Mouse (Mus musculus) heart, postnatal 0 days (tissue): ENCODE data around the gene Prph2. TPM values are rescaled to one million over a fixed set of nuclear protein-coding genes. Genes with fewer than 3 reads are reported as not detected.

Source experiments
- ATAC-seq: fragments of 200-750 bp; cut with Nextera tagmentation; 2 replicates; pipeline ENCODE4 v1.8.0; 2017; ENCODE audit warnings: low read depth, moderate number of reproducible peaks, moderate library complexity; ENCODE audit not compliant: insufficient read depth
- DNase-seq: peaks from one replicate; pipeline ENCODE4 v3.0.0-alpha.2; 2016; ENCODE audit warnings: low spot score
- H3K27ac ChIP-seq: fragments of 300-500 bp; sonication (generic); 2 replicates; pipeline ENCODE4 v1.5.1; 2014; ENCODE audit warnings: low read depth, mild to moderate bottlenecking
- H3K27me3 ChIP-seq: fragments of 300-500 bp; sonication (generic); 2 replicates; pipeline ENCODE4 v1.6.1; 2014; ENCODE audit warnings: low read length, mixed read lengths; ENCODE audit not compliant: control insufficient read depth, insufficient read depth
- H3K36me3 ChIP-seq: fragments of 300-500 bp; sonication (generic); replicated peaks from 2 replicates; pipeline ENCODE4 v1.6.1; 2014; ENCODE audit warnings: low read length, mixed read lengths; ENCODE audit not compliant: control insufficient read depth, insufficient read depth
- H3K4me1 ChIP-seq: fragments of 300-500 bp; sonication (generic); 2 replicates; pipeline ENCODE4 v1.6.1; 2014; ENCODE audit warnings: antibody characterized with exemption; ENCODE audit not compliant: control insufficient read depth, insufficient read depth
- H3K4me2 ChIP-seq: fragments of 300-500 bp; sonication (generic); 2 replicates; pipeline ENCODE4 v1.6.1; 2014; ENCODE audit warnings: low read depth, mild to moderate bottlenecking, low read length, moderate library complexity
- H3K4me3 ChIP-seq: fragments of 300-500 bp; sonication (generic); 2 replicates; pipeline ENCODE4 v1.5.1; 2014; ENCODE audit warnings: low read depth, low read length
- H3K9ac ChIP-seq: fragments of 300-500 bp; sonication (generic); replicated peaks from 2 replicates; pipeline ENCODE4 v1.6.1; 2014; ENCODE audit warnings: low read depth, low read length, mixed read lengths
- H3K9me3 ChIP-seq: fragments of 300-500 bp; sonication (generic); replicated peaks from 2 replicates; pipeline ENCODE4 v1.6.1; 2016; ENCODE audit warnings: low read length; ENCODE audit not compliant: control insufficient read depth
- CTCF ChIP-seq: IDR thresholded peaks from 2 replicates; pipeline ENCODE4 v1.5.1; 2016; ENCODE audit warnings: antibody characterized with exemption, control low read depth, low read depth
- EP300 ChIP-seq: IDR thresholded peaks from 2 replicates; pipeline ENCODE4 v1.6.1; 2016; ENCODE audit warnings: antibody characterized with exemption, low read depth
- WGBS: fragments of 180-500 bp; shearing (Covaris S2); extraction: QIAGEN DNeasy Blood & Tissue Kit; methylation state at CpG from one replicate; pipeline ENCODE4 v1.1.7; 2014; 5-methylcytosine and 5-hydroxymethylcytosine counted together
- polyA plus RNA-seq: library from polyadenylated mRNA; unstranded; fragments of >200 nt; fragmentation: Nextera tagmentation; extraction: Ambion mirVana; gene quantifications from 2 replicates; pipeline ENCODE4 v1.2.1, GENCODE M21; 2015
- total RNA-seq: library from RNA; depleted of rRNA; stranded (reverse); fragments of >200 nt; gene quantifications from 2 replicates; pipeline ENCODE4 v1.2.3, GENCODE M21; 2014; ENCODE audit warnings: low replicate concordance; rRNA removed

Prph2 gene
- total and polyA plus RNA-seq, 2 experiments from 2014 or later = not detected

DNA sequence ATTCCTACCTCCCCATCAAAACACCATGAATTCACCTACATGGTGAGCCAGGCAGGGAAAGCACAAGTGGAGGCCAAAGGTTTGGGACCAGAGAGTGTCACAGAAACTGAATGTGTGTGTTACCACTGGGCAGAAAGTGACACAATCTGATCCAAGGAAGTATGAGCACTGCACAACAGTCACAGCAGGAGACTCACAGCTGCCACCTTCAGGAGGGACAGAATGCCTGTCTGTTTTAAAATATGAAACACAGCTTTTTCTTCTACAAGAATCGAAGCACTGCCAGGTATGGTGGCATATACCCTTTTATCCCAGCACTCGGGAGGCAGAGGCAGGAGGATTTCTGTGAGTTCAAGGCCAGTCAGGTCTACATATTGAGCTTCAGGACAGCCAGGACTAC is 47.8 kb downstream of the Prph2 start:
- H3K9me3 ChIP-seq = no peaks in the 10 kb centered on the region
- no peak overlapping the region for H3K9ac ChIP-seq
- peak; percentile 29; the same call in 1 of the 2 replicates for TF ChIP-seq CTCF
- TF ChIP-seq EP300 = no peak
- no peak overlapping the region for H3K4me3 ChIP-seq
- H3K36me3 ChIP-seq = peaks cover 98% of the 10 kb centered on the region
- H3K4me1 ChIP-seq = peaks cover 10% of the 10 kb centered on the region; the same call in 1 of the 2 replicates
- H3K27ac ChIP-seq = no peak overlapping the region
- no peak for DNase-seq
- ATAC-seq = no peak
- no peaks in the 10 kb centered on the region for H3K27me3 ChIP-seq
- H3K4me2 ChIP-seq = no peak overlapping the region
- WGBS = 83% methylated on average over 2 of the region's 2 CpGs

DNA sequence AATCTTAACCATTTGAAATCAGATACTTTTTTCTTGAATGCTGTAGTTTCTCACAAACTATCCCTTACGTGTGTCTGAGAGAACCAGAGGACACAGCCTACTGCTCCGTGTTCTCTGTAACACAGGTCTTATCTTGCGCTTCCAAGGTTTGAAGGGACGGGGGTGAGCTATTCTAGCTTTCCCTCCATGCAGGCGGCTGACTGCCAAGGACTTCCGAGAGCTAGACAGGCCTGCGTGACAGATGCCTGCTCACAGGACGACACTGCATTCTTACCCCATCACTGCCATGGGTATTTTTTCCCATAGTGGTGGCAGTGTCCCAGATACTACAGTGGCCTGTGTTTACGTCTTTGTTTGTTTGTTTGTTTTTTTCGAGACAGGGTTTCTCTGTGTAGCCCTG is 50.0 kb downstream of the Prph2 start:
- no peak overlapping the region for H3K9ac ChIP-seq
- no peaks in the 10 kb centered on the region for H3K27me3 ChIP-seq
- H3K4me1 ChIP-seq = peaks cover 10% of the 10 kb centered on the region; the same call in 1 of the 2 replicates
- no peak overlapping the region for H3K4me2 ChIP-seq
- H3K4me3 ChIP-seq = no peak overlapping the region
- peaks cover 98% of the 10 kb centered on the region for H3K36me3 ChIP-seq
- 47% methylated on average over 10 of the region's 10 CpGs for WGBS
- DNase-seq (peak; percentile 79), ATAC-seq (peak; percentile 88)
- H3K27ac ChIP-seq = peak overlapping the region; percentile 78
- TF ChIP-seq CTCF (no peak), EP300 (no peak)
- H3K9me3 ChIP-seq = no peaks in the 10 kb centered on the region

DNA sequence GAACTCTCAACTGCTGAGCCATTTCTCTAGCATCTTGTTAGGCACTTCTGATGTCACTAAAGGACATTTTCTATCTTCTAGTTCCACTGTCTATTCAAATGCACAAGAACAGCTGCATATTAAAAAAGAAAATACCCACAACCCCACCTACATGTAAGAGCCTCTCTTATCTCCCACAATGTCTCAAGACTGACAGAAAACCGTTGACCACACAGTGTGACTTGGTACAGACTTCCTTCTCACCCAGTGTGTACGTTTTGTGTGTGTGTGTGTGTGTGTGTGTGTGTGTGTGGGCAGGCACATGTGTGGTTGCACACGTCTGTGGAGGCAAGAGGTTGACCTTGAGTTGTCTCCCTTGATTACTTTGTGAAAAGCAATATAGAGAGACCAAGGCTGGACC is 51.9 kb downstream of the Prph2 start:
- ATAC-seq (no peak), DNase-seq (no peak)
- H3K4me2 ChIP-seq = no peak overlapping the region
- peaks cover 98% of the 10 kb centered on the region for H3K36me3 ChIP-seq
- H3K9ac ChIP-seq = no peak overlapping the region
- TF ChIP-seq CTCF (no peak), EP300 (no peak)
- no peaks in the 10 kb centered on the region for H3K27me3 ChIP-seq
- peaks cover 10% of the 10 kb centered on the region; the same call in 1 of the 2 replicates for H3K4me1 ChIP-seq
- WGBS = 50% methylated on average over 3 of the region's 3 CpGs
- H3K4me3 ChIP-seq = no peak overlapping the region
- no peaks in the 10 kb centered on the region for H3K9me3 ChIP-seq
- H3K27ac ChIP-seq = no peak overlapping the region

DNA sequence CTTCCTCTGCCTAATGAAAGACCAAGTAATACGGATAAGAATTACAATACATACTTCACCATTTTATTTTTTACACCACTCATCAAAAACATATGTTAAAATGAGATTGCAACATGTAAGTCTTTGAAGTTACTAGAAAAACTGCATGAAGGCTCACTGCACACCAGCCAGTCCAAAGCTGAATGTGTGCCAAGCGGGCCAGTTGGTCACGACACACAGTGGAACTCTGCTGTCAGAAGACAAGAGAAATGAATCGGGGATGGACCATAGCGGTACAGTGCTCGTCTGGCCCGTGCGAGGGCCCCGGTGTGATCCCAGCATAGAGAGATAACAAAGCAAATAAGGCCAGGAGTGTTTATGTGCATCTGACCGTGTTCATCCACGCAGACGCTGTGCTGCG is 52.9 kb downstream of the Prph2 start:
- Histone ChIP-seq H3K36me3 (peaks cover 98% of the 10 kb centered on the region), H3K4me2 (no peak overlapping the region), H3K4me1 (peaks cover 10% of the 10 kb centered on the region; the same call in 1 of the 2 replicates), H3K9me3 (no peaks in the 10 kb centered on the region), H3K9ac (no peak overlapping the region), H3K27me3 (no peaks in the 10 kb centered on the region), H3K27ac (no peak overlapping the region), H3K4me3 (no peak overlapping the region)
- ATAC-seq (no peak), DNase-seq (no peak)
- TF ChIP-seq CTCF = no peak
- TF ChIP-seq EP300 = no peak
- WGBS = 87% methylated on average over 13 of the region's 13 CpGs

DNA sequence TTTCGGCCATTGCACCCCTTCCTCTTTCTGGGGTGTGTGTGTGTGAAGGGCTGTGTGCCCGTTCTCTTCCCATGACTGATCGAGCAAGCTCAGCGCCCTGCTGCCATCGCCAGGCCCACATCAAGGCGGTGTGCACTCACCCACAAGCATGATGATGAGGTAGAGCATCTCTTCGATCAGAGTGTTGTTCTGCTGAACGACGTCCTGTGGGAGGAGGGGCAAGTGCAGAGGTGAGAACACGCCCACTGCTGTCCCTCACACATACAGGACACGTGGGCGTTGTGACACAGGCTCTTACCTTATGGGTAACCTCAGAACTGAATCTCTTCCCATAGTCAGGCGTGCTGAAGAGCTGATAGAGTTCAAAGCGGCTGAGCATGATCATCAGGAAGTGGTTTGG is 56.6 kb downstream of the Prph2 start:
- no peak overlapping the region for H3K27ac ChIP-seq
- no peaks in the 10 kb centered on the region for H3K27me3 ChIP-seq
- no peak overlapping the region for H3K9ac ChIP-seq
- H3K9me3 ChIP-seq = no peaks in the 10 kb centered on the region
- 82% methylated on average over 14 of the region's 14 CpGs for WGBS
- TF ChIP-seq CTCF = no peak
- TF ChIP-seq EP300 = no peak
- no peak overlapping the region for H3K4me2 ChIP-seq
- no peak for ATAC-seq
- H3K36me3 ChIP-seq = peaks cover 99% of the 10 kb centered on the region
- no peak for DNase-seq
- no peak overlapping the region for H3K4me3 ChIP-seq
- H3K4me1 ChIP-seq = no peaks in the 10 kb centered on the region

DNA sequence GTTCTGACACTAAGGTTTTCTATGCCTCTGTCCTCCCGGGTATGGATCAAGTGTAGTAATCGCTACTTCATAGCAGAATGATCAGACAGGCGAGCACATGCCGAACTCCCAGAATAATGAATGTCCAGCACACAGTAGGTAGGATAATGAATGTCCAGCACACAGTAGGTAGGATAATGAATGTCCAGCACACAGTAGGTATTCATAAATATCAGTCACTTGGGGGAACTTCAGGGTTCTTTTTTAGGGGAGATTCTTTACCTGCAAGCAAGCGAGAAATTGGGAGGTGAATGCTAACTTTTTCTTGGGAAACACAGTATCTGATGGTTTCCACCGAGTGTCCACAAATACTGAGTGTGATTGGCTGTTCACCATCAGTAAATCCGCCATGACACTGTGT is 62.3 kb downstream of the Prph2 start:
- no peak for TF ChIP-seq EP300
- TF ChIP-seq CTCF = no peak
- WGBS = 95% methylated on average over 7 of the region's 7 CpGs
- Histone ChIP-seq H3K4me1 (no peaks in the 10 kb centered on the region), H3K4me2 (no peak overlapping the region), H3K27ac (no peak overlapping the region), H3K36me3 (peaks cover 98% of the 10 kb centered on the region), H3K9me3 (no peaks in the 10 kb centered on the region), H3K9ac (no peak overlapping the region), H3K4me3 (no peak overlapping the region), H3K27me3 (no peaks in the 10 kb centered on the region)
- DNase-seq = no peak
- no peak for ATAC-seq

Other genes with a start within 250 kb of the Prph2 start
- gene Rrp36, start 236.1 kb upstream of the Prph2 start, total RNA-seq = 15.5 and 18.8 TPM in 2 replicates
- 26.6 and 29.7 TPM in 2 replicates for gene Rrp36, start 236.1 kb upstream of the Prph2 start, polyA plus RNA-seq
- gene Mea1, start 231.7 kb upstream of the Prph2 start, total RNA-seq = 40.2 and 44.0 TPM in 2 replicates
- 101 and 114 TPM in 2 replicates for gene Mea1, start 231.7 kb upstream of the Prph2 start, polyA plus RNA-seq
- gene Klhdc3, start 229.5 kb upstream of the Prph2 start, total RNA-seq = 117 and 133 TPM in 2 replicates
- gene Klhdc3, start 229.5 kb upstream of the Prph2 start, polyA plus RNA-seq = 175 and 178 TPM in 2 replicates
- gene Ppp2r5d, start 205.3 kb upstream of the Prph2 start, total RNA-seq = 46.3 and 46.6 TPM in 2 replicates
- gene Ppp2r5d, start 205.3 kb upstream of the Prph2 start, polyA plus RNA-seq = 25.2 and 27.1 TPM in 2 replicates
- 22.2 and 22.7 TPM in 2 replicates for gene Pex6, start 199.0 kb upstream of the Prph2 start, total RNA-seq
- gene Pex6, start 199.0 kb upstream of the Prph2 start, polyA plus RNA-seq = 6.5 and 8.8 TPM in 2 replicates
- 1.1 and 2.7 TPM in 2 replicates for gene Gnmt, start 181.3 kb upstream of the Prph2 start, total RNA-seq
- 2.4 and 2.8 TPM in 2 replicates for gene Gnmt, start 181.3 kb upstream of the Prph2 start, polyA plus RNA-seq
- gene Cnpy3, start 158.2 kb upstream of the Prph2 start, total RNA-seq = 37.9 and 44.5 TPM in 2 replicates
- 27.7 and 29.0 TPM in 2 replicates for gene Cnpy3, start 158.2 kb upstream of the Prph2 start, polyA plus RNA-seq
- 0.27 TPM in 1 of 2 replicates, not detected in the other for gene Ptcra, start 146.7 kb upstream of the Prph2 start, total RNA-seq
- gene Ptcra, start 146.7 kb upstream of the Prph2 start, polyA plus RNA-seq = not detected in 2 replicates
- gene 2310039H08Rik, start 137.8 kb upstream of the Prph2 start, total RNA-seq = 75.6 and 80.4 TPM in 2 replicates
- gene 2310039H08Rik, start 137.8 kb upstream of the Prph2 start, polyA plus RNA-seq = 74.9 and 76.4 TPM in 2 replicates
- 34.6 and 44.3 TPM in 2 replicates for gene Rpl7l1, start 127.8 kb upstream of the Prph2 start, total RNA-seq
- 72.9 and 77.7 TPM in 2 replicates for gene Rpl7l1, start 127.8 kb upstream of the Prph2 start, polyA plus RNA-seq
- gene Bicral, start 52.0 kb upstream of the Prph2 start, total RNA-seq = 3.6 and 17.2 TPM in 2 replicates
- 1.8 and 2.3 TPM in 2 replicates for gene Bicral, start 52.0 kb upstream of the Prph2 start, polyA plus RNA-seq
- 37.8 and 44.8 TPM in 2 replicates for gene Tbcc, start 19.8 kb upstream of the Prph2 start, total RNA-seq
- 43.6 and 43.7 TPM in 2 replicates for gene Tbcc, start 19.8 kb upstream of the Prph2 start, polyA plus RNA-seq
- gene Ubr2, start 100.1 kb downstream of the Prph2 start, total RNA-seq = 33.4 and 37.4 TPM in 2 replicates
- 10.8 and 11.2 TPM in 2 replicates for gene Ubr2, start 100.1 kb downstream of the Prph2 start, polyA plus RNA-seq